Mouse (Mus musculus) kidney, postnatal 10 days (tissue): Measurements from ENCODE around the gene Ifi47.

Experiments used
- DNase-seq: peaks from one replicate; pipeline ENCODE4 v3.0.0; 2021; ENCODE audit warnings: mixed read lengths

Ifi47 gene

GRCm38 (mm10) chr11:49090551-49090950 is 14.2 kb downstream of the Ifi47 start:
- DNase-seq: no peak

DNA sequence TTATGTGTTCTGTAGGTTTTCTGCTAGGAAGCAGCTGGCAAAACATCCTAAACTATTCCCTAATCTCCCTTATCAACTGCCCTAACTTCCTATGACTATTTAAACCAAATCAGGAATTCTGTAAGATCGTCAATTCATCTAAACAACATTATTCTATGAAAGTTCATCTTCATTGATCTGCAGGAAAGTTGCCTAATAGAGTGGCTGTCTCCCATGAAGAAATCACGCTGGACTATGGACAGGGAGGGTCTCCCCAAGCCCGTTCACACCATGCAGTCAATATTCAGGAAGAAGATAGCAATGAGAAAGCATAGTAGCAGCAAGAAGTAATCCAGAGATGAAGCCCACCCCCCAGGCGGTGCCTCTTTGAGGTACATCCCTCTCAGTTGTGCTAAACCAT is 14.8 kb downstream of the Ifi47 start:
- DNase-seq: no peak

GRCm38 (mm10) chr11:49092053-49092586 is 15.7 kb downstream of the Ifi47 start:
- DNase-seq: no peak

- DNase-seq: no peak
These were observed 16.4 kb downstream of the Ifi47 start for GRCm38 (mm10) chr11:49092786-49093185.

- DNase-seq: no peak
These were observed 17.7 kb downstream of the Ifi47 start for GRCm38 (mm10) chr11:49093861-49094660.

DNA sequence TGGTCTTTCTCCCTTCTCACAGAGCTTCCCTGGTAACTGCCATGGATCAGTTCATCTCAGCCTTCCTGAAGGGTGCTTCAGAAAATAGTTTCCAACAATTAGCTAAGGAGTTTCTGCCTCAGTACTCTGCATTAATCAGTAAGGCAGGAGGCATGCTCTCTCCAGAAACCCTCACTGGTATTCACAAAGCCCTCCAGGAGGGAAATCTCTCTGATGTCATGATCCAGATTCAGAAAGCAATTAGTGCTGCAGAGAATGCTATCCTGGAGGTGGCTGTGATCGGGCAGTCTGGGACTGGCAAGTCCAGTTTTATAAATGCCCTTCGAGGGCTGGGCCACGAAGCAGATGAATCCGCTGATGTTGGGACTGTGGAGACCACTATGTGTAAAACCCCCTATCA is 19.0 kb downstream of the Ifi47 start:
- no peak for DNase-seq

DNA sequence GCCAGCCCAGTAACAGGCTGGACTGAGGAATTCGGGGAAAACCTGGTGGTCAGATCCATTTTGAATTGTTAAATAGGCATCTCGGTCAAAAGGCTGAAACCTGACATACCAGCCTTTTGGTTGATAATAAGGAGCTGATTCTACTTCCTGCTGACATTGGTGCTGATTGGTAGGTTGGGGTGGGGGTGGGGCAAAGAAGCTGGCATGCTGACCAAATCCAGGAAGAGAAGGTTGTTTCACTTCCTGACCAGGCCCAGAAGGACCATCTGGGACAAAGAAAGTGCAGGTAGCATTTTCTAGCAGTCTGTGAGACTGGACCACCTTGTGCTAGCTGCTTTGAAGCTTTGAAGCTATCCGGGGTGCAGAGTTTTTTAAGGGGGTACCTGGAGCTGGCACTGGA is 24.0 kb downstream of the Ifi47 start:
- no peak for DNase-seq

DNA sequence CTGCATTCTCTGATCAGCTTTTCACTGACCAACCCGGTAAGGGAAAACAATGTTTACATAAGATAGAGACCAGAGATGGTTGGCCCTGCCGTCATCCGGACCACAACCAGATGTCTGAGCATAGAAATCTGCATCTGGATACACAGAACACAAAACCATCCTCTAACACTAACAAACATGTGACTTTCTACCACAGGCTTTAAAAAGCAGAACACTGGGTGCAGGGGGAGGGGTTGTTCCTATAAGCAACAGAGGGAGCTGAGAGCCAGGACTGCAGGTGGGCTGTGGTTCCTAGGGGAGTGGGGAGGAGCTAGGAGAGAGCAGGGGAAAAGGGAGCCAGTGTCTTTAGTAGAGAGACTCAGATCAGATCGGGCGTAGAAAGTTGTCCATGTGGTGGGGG is 25.1 kb downstream of the Ifi47 start:
- no peak for DNase-seq

- DNase-seq: peak; percentile 96
These were observed 26.8 kb downstream of the Ifi47 start for GRCm38 (mm10) chr11:49103047-49103693.

DNA sequence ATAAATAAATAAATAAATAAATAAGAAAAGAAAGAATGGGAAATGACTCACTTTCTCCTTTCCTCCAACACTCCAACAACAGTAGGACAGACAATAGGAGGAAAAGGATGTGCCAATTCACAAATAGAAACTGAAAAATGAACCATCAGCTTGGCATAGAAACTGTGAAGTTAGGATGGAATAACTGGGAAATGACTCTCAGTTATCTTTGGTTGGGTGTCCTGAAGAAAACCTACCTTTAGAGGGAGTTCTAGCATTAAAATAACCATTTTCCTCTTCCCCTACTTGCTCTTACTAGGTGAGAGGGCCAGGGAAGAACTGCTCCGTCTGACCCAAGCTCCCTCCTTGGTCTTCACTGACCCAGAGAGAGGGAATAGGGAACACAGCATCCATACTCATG is 29.4 kb downstream of the Ifi47 start:
- DNase-seq: no peak

- DNase-seq: no peak
These were observed 31.5 kb downstream of the Ifi47 start for GRCm38 (mm10) chr11:49107650-49108537.

DNA sequence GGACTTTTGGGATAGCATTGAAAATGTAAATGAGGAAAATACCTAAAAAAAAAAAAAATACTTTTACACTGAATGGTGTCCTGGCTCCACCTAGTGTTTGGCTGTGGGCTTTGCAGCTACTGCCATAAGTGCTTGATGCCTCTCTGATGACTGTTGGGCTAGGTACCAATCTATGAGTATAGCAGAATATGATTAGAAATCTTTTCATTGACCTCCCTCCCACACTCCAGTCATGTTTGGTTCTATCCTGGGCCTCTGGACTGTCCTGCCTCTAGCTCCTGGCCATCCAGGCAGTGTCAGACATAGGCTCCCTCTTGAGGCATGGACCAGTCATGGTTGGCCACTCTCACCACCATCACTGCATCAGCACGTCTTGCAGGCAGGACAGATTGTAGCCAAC is 32.4 kb downstream of the Ifi47 start:
- DNase-seq: peak; percentile 68

GRCm38 (mm10) chr11:49111000-49111399 is 34.6 kb downstream of the Ifi47 start:
- DNase-seq: no peak

DNA sequence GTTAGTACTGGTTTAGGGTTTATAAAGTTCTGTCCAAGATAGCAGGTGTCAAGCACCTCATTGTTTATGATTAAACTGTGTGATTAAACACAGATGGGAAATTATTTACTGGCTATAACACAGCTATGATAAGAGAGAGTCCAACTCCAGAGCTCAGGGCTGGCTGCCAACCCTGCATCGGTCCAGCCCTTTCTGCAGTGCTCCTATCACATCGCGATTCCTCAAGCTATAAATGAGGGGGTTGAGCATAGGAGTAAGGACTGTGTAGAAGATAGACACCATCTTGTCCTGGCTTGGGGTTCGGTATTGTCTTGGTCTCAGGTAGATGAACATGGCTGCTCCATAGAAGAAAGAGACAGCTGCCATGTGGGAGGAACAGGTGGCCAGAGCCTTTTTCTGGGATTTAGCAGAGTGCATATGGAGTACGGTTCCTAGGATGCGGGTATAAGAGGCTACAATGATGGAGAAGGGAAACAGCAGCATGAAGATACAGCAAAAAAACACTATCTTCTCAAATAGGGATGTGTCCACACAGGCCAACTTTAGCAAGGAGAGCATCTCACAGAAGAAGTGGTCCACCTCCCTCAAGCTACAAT is 36.3 kb downstream of the Ifi47 start:
- no peak for DNase-seq

GRCm38 (mm10) chr11:49114158-49114557 is 37.8 kb downstream of the Ifi47 start:
- no peak for DNase-seq

DNA sequence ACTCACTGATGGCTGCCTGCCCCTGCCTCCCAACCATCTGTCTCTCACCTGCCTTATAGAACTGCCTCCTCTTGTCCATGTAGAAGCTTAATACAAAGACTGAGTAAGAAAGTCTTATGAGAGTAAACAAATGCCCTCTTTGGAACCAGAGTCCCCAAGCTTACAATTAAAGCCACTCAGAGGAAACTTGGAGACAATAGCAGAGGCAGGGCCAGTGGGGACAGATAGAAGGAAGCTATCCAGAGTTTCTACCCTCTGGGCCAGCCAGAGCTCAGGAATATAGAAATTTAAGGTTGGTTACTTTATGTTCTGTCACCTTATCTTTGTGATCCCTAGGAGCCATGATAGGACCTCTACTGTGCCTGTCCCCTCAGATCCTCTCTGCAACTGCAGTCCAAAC is 38.4 kb downstream of the Ifi47 start, which contains the start of gene Olfr1396:
Olfr1396 (minus strand) TSS at position 101 of the 400 bp plus-strand sequence.
- no peak for DNase-seq

GRCm38 (mm10) chr11:49119635-49120034 is 43.2 kb downstream of the Ifi47 start:
- no peak for DNase-seq

DNA sequence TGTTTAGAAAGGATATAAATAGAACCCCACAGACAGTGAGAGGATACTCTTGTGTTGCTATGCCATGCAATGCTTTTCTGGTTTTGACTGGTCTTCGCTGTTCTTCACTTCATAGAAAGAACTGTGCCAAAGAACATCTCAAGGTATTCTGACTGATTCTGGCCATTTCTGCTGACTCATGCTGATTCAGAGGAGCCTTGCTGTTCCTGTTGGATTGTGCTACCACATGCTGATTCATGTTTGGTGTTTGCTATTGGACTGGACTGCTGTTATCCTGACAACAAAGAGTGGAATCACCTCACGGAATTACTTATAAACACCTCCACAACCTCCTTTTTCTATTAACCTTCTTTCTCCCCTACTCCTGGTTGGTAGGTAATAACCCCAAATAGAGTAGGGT is 47.8 kb downstream of the Ifi47 start:
- no peak for DNase-seq

DNA sequence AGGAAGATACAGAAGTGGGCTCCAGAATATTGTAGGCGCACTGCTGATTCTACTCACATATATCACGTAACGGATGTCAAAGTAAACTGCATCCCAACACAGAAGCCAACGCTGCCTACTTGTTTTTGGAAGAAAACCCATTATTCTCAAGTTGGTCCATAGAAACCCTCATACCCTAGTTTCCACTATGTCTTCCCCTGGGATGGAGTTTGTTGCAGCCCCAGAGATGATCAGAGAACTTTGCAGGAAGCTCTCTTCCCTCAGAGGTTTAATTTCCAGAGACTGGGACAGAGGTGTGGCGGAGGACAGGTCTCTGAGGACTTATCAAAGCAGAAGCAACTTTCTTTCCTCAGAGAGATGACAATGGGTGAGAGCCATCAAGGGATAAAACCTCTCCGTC is 65.6 kb downstream of the Ifi47 start, which contains the start of gene Olfr1395:
Olfr1395 (plus strand) TSS at position 301 of the 400 bp plus-strand sequence.
- no peak for DNase-seq
